Mouse (Mus musculus) kidney, postnatal 10 days (tissue): ENCODE measurements around the gene Slc29a2.

Source experiments
- DNase-seq: peaks from one replicate; pipeline ENCODE4 v3.0.0; 2021; ENCODE audit warnings: mixed read lengths

Slc29a2 gene

DNA sequence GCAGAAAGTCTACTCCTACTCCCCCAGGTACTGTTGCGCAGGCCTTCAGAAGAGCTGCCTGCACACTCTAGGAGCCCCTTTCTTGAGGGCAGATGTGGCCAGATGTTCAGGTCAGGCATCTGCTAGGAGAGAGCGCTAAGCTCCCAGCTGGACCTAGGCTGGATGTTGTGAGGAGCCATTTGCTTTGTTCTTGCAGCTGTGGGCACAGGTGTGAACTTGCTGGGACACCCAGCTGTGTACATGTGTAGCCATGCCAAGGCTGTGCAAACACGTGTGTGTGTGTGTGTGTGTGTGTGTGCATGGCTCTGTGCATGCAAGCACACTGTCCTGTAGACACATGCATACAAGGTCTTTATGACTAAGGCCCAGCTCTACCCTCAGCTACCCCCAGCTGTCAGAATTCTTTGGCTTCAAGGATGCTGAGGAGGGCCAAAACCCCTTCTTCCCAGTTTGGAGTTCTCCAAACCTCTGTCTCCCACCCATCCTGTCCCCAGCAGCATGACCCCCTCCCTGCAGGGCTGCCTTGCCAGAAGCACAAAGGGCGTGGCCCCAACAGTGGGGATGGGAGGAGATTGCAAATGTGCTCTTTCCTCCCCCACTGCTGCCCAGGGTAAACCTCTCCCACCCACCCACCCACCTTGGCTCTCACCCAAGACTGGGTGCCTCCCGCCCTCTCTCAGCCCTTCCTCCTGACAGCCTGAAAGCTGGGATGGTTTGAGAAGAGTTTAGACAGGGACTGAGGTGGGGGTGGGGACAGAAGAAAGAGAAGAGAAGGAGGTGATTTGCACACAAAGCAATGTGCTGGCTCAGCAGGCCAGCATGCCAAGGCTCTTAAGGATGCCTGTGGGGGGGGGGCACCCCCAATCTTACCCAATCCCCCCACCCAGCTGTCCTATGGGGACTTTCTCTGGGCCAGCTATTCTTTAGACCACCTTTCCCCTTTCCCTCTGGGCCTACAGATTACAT, 37.0 kb downstream of the Slc29a2 start:
- peak; percentile 50 for DNase-seq

DNA sequence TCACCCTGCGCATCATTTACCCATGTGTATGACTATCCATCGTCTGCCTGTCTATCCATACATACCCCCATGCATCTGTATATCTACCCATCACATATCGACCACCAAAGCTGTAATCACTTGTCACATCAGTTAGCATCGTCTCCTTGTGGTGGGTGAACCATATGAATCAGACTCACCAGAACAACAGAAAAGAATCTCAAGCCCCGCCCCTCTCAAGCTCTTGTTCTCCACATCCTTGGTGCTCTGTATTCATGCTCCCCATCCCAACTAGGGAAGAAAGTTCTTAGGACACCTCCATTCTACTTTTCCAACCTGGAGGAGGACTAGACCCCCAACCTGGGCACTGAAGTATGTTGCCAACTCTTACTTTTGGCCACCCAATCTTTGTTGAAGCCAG, 38.4 kb downstream of the Slc29a2 start:
- no peak for DNase-seq

DNA sequence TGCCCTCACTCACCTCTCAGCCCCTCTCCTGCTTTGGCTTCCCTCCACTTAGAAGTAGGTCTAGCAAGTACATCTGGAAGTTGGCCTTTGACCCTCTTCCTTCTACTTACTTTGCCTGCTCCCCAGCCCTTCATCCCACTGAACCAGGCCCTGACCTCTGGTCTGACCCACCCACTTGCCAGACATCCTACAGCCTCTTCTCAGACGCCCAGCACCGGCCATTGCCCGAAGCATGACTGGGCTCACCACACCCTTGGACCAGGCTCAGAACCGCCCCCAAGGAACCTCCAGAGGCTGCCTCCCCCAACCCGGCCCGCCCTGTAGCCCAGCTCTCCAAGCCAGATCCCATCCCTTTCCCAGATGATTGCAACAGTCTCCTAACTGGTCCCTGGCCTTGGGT, 38.8 kb downstream of the Slc29a2 start:
- no peak for DNase-seq

DNA sequence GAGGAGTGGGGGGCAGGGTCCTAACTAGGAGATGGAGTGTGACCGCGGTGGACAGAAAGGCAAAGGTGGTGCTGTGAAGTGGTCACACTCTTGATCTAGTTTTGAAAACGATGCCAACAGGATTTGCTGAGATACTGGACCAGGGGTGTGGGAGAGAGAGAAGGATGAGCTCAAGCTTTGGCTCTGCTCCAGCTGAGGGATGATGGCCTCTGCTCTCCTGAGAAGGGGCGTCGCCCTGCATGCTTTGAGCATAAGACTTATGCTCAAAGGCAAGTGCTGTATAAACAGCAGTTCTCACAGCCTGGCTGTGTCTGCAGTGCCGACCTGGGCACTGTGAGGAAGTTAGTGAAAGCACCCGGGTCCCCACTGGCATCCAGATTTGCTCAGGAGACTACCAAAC, 41.4 kb downstream of the Slc29a2 start:
- no peak for DNase-seq

DNA sequence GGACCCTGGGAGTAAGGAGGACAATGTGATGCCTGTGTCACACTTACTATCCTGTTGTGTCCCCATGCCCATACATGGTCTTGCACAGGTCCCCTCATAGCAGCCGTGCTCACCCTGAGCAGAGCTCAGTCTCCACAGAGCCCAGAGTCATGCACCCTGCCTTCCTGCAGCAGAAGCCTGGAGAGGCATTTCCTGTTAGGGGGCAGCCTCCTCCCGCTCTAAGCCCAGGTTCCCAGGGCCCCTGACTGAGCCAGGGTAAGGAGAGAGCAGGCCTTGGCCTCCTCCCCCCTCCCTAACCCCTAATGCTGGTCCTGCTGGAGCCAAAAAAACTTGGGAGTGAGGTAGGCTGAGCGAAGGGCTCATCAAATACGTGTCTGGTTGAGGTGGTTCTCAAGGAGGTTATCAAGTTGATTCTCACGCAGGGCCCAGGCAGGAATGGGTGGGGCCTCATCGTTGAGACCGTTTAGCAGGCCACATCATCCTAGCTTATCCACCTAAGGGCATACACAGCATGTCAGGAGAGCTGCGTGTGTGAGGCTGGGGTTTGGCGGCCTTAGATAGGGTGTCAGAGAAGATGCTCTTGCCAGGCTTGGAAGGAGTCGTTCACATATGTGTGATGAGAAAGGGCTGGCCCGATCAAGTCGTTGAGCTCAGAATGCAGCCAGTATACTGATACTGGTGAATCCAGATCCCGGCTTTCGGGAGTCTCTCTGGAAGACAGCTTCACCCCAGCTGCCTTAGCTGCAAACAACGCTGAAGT, 43.6 kb downstream of the Slc29a2 start:
- DNase-seq: no peak

DNA sequence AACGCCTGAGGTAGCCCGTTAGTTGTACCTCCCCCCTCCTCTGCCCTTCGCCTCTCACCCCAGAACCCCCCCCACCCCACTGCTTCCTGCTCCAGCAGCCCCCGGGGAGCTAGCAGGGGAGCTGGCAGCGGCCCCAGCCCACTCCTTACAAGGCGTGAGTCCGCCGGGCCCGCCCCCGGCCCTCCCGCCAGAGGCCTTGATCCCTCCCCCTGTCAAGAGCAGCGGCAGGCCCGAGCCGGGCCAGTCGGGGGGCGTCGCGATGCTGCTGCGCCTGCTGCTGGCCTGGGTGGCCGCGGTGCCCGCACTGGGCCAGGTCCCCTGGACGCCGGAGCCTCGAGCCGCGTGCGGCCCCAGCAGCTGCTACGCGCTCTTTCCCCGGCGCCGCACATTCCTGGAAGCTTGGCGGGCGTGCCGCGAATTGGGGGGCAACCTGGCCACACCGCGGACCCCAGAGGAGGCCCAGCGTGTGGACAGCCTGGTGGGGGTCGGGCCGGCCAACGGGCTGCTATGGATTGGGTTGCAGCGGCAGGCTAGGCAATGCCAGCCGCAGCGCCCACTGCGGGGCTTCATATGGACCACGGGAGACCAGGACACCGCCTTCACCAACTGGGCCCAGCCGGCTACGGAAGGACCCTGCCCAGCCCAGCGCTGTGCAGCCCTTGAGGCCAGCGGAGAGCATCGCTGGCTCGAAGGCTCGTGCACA, 44.4 kb downstream of the Slc29a2 start, which contains the start of gene Cd248:
Gene Cd248 (plus strand): TSS at position 212 of the 703 bp plus-strand sequence.
- DNase-seq: peak; percentile 92

DNA sequence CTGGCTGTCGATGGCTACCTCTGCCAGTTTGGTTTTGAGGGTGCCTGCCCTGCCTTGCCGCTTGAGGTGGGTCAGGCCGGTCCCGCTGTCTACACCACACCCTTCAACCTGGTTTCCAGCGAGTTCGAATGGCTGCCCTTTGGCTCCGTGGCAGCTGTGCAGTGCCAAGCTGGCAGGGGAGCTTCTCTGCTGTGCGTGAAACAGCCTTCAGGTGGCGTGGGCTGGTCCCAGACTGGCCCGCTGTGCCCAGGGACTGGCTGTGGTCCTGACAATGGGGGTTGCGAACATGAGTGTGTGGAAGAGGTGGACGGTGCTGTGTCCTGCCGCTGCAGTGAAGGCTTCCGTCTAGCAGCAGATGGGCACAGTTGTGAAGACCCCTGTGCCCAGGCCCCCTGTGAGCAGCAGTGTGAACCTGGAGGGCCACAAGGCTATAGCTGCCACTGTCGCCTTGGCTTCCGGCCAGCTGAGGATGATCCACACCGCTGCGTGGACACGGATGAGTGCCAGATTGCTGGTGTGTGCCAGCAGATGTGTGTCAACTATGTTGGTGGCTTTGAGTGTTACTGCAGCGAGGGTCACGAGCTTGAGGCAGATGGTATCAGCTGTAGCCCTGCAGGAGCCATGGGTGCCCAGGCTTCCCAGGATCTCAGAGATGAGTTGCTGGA, 45.0 kb downstream of the Slc29a2 start:
- peak; percentile 62 for DNase-seq

DNA sequence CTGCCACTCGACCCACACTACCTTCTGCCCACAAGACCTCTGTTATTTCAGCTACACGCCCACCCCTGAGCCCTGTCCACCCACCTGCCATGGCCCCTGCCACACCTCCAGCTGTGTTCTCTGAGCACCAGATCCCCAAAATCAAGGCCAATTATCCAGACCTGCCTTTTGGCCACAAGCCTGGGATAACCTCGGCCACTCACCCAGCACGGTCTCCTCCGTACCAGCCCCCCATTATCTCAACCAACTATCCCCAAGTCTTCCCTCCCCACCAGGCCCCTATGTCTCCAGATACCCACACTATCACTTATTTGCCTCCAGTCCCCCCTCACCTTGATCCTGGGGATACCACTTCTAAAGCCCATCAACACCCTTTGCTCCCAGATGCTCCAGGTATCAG, 45.8 kb downstream of the Slc29a2 start:
- DNase-seq: no peak

DNA sequence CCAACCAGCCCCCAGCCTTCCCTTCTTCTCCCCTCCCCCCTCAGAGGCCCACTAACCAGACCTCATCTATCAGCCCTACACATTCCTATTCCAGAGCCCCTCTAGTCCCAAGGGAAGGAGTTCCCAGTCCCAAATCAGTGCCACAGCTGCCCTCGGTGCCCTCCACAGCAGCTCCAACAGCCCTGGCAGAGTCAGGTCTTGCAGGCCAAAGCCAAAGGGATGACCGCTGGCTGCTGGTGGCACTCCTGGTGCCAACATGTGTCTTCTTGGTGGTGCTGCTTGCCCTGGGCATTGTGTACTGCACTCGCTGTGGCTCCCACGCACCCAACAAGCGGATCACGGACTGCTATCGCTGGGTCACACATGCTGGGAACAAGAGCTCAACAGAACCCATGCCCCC, 46.3 kb downstream of the Slc29a2 start:
- DNase-seq: no peak

DNA sequence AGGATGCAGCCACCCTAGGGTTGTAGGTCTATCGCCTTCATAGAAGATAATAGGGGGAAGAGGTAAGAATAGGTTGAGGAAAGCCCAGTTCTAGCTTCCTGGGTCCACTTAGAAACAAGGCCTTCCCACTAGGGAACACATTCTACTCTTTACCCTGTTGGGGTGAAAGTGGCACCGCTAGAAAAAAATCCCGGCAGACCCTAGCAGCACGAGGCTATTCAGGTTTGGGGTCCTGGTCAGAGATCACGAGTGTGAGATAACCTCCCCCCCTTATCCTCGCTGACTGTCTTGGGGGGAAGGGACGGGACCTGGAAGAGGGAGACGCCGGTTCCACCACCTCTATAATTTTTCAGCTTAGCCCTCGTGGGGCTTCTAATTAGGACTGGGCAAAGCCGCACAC, 47.4 kb downstream of the Slc29a2 start:
- no peak for DNase-seq

DNA sequence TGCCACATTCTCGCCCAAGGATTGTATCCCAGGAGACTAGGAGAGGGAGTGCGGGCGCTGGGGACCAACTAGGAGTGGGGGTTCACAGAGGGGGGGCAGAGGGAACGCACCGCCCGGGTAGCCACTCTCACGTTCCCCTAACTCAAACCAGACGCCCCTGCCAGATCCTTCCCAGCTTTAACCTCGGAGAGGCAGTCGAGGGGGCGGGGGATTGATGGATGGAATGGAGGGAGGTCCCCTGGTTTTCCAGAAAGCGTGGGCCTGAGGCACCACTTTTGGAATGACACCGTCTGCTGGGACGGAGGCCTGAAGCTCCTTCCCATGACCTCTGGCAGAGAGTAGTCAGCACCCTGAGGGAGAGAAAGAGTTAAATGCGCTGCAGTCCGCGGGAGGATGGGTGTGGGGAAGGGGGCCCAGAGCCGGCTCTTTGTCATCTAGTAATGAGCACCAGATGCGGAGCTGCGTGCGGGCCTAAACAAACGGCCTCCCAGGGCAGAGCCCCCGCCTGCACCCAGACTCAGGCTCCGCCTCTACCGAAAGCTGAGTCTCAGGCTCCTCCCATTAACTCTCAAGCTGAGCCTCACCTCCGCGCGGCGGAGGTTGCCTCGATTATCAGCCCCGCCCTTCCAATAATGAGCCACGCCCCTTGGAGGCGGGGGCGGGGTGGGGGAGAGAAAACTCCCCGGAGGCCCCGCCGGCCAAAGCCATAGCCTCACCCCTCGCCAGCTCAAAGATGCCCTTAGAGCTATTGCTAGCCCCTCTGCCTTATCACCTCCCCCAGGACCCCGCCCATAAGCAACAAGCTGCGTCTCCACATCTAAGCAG, 48.1 kb downstream of the Slc29a2 start:
- peak; percentile 87 for DNase-seq

DNA sequence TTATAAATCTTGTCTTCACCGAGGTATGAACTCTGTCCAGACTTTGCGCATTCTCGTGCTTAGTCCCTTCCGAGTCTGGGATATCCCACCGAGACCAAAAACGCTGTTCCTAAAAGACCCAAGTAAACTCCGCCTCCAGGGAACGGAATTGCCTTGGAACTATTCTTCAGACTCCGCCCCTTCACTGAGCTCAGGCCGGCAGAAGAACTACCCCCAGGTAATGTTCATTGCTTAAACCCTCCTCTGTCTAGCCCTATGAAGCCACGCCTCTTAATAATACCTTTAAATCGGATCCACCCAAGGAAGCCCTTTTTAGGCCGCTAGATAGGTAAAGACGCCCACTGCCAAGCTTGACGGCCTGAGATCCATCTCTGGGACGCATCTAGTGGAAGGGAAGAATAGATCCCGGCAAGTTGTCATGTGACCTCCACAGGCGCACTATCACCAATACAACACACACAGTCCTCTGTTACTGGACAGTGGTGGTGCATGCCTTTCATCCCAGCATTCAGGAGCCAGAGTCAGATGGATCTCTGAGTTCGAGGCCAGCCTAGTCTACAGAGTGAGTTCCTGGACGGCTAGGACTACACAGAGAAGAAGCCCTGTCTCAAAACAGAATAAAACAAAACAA, 48.8 kb downstream of the Slc29a2 start:
- DNase-seq: peak; percentile 57

DNA sequence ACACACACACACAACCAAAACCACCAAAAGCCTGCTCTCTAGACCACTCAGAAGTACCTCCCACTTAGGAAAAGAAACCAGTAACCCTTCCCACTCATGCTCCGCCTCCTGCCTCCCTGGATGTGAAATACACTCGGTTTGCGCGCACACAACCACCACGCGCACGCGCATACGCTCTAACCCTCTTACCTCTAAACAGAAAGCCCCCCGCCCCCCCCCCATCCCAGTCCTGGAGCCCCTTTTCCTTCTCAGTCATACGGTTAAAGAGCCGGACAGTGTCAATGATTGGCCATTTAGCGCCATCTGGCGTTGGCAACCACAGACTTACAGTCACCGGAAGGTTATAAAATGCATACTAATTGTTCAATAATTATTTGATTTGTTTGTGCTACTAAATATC, 49.4 kb downstream of the Slc29a2 start:
- DNase-seq: peak; percentile 84

DNA sequence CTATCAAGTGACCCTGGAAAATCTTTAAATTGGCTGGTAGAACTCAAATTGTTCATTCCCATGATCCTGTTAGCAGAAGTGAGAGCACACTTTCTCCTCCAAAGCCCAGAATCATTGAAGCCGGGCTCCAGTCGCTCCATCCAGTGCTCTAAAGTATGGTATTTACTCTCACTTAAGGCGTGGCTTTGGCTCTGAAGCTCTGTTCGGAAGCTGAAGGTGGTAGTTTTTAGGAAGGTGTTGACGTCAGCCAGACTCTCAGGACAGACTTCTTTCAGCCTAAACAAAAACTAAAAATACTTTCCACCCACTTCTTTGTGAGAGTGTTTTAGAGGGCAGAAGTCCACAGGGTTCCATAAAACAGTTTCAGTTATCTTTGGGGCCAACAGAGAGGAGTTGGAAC, 49.9 kb downstream of the Slc29a2 start:
- DNase-seq: no peak

DNA sequence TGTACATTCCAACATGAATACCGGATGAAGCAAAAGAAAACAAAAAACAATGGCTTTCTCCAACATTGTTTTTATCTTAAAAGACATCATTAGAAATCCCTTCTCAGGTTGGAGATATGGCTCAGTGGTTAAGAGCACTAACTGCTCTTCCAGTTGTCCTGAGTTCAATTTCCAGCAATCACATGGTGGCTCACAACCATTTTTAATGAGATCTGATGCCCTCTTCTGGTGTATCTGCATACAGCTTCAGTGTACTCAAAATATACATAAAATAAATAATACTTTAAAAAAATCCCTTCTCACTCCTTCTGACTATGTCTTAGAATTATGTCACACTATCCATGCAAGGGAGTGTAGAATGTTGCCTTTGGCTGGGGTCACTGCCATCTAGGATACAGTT, 55.6 kb downstream of the Slc29a2 start:
- no peak for DNase-seq
